Mouse (Mus musculus): ENCODE results near the gene Trim28.

The Trim28 gene

DNA sequence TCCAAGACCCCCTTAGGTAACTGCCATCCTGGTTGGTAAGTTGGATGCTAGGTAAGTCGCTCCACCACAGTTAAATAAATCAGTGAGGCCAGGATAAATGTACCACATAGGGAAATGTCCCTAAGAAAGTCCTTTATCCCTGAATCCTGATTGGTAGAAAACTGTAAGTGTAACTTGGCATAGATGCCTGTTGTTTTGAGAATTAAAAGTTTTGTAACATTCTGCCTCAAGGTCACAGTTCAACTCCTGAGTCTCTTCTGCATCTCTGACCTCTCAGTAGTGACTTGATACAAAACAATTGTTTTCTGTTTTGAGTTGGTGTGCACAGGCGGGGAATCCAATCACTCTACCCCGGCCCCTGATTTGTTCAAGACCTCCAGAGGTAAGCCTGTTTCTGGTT is at the start of gene Trim28:
TSS of gene Trim28 (plus strand) at position 264 of the 400 bp plus-strand sequence.
- no peak for DNase-seq (ENCODE audit: low read depth, low spot score)

DNA sequence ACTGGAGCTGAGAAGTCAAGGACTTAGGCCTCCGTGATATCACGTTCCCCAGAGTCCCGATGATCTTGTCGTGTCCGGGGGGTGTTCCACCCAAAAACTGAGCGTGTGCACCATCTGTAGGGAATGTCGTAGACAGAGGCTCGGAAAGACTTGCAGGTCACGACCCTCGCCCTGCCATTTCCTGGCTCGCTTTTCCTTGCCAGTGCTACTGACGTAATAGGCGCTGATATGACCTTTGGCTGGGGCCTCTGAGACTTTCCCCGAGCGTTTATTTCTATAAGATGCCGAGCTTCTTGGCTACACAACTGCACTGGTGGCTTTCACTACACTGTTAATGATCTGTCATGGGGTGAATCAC is 49.1 kb upstream of the Trim28 start:
- no peak for DNase-seq (ENCODE audit: low read depth, low spot score)

DNA sequence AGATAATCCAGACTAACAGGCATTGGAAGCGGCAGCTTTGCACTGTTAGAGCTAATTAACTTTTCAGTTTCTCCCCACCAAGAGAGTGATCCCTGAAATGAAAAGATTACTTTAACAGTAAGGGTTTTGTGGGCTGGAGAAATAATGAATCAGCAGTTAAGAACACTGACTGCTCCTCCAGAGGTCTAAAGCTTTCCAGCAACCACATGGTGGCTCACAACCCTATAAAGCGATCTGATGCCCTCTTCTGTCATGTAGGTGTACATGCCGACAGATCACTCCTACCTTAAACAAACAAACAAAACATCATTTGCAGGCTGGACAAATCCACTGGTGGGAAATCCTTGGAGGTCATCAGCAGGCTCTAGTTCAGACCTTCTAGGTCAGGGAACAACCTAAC is 44.0 kb upstream of the Trim28 start:
- DNase-seq (ENCODE audit: low read depth, low spot score), result no peak

DNA sequence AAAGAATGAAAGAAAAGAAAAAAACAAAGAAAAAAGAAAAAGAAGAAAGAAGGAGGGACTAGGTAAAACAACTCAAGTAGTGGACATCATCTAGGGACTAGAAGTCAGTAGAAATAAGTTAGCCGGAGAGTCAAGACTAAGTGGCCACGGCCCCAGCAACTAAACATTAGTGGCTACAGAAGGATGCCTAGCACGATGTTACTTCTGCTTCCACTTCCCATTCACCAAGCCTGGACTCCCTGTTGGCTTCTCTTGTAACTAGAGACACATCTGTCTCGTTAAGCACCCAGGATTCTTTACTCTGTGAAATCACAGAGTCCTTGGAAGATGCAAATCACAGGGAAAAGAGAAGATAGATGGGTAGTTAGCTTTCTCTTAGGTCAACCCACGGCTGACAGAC is 41.4 kb upstream of the Trim28 start:
- DNase-seq (ENCODE audit: low read depth, low spot score), result no peak

DNA sequence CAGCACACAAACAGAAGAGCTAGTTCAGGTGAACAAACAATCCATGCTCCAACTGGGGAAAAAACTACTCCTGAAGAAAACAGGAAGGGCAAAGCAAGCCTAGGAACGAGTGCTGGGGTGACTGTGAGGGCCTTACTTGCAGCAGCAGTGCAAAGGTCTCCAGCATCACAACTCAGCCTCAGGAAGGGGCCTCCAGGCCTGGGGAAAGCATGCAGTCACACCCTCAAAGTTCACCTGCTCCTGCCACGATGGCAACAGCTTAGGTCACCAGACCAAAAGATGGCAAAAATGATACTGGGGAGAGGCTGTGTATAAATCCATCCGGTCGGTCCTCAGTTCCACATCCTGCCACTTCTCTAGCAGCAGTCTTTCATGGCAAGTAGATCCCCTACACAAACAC is 40.0 kb upstream of the Trim28 start:
- no peak for DNase-seq (ENCODE audit: low read depth, low spot score)

DNA sequence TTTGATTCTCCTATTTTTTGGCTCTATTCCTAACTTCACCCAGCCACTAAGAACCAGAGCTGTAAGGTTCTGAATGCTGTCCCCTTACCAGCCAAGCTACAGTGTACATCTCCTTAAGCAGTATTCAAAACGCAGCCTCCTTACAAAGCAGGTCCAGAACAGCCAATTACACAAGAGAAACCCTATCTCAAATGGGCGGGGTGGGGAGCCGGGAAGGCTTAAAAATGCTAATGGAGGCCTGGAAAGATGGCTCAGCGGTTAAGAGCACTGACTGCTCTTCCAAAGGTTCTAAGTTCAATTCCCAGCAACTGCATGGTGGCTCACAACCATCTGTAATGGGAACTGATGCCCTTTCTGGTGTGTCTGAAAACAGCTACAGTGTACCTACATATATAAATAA is 39.2 kb upstream of the Trim28 start:
- no peak for DNase-seq (ENCODE audit: low read depth, low spot score)

DNA sequence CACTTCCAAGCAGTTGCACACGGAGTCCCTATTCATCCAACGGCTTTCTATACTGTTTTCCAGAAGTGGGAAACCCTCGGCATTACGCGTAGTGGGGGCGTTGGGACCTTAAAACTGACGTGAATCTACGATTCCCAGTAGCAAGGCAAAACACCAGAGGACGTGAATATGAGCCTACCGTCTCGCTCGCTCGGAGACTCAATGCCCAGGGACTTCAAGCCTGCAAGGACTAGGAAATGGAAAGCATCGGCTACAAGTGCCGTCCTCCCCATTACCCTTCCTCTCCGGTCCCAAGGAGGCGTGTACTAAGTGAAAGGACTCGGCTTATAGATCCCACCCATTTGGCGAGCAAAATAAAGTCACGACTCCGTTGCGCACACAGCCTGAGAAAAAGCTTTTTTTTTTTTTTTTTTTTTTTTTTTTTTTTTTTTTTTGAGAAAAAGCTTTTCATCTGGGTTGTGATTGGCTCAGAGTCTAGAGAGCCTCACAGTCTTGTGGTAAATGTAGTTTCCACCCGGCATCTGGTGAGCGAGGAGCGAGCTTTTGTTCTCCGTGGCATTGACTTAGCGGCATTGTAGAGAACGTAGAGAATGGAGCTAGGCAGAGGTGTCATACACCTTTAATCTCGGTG is 37.3 kb upstream of the Trim28 start:
- DNase-seq (ENCODE audit: low read depth, low spot score), result peak; percentile 55

DNA sequence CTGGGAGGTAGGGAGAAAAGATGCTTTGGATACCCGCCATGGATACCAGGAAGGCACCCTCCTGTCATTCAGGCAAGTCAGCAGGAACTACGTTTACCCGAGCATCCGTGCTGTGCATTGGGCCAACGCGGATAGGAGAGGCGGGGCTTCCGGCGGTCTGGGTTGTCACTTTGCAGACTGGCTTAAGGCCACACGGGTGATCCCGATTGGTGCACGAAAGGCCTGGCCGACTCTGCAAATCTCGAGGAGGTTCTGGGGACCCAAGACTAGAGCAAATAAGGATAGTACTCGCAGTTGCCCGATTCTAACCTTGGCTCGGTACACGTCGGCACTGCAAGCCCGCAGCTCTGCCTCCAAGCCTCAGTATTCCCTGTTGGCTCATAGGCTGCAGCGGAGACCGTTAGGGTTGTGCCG is 33.2 kb upstream of the Trim28 start, which contains the start of gene Zfp324:
TSS of gene Zfp324 (plus strand) at position 161 of the 414 bp plus-strand sequence.
- DNase-seq (ENCODE audit: low read depth, low spot score), result peak; percentile 73

DNA sequence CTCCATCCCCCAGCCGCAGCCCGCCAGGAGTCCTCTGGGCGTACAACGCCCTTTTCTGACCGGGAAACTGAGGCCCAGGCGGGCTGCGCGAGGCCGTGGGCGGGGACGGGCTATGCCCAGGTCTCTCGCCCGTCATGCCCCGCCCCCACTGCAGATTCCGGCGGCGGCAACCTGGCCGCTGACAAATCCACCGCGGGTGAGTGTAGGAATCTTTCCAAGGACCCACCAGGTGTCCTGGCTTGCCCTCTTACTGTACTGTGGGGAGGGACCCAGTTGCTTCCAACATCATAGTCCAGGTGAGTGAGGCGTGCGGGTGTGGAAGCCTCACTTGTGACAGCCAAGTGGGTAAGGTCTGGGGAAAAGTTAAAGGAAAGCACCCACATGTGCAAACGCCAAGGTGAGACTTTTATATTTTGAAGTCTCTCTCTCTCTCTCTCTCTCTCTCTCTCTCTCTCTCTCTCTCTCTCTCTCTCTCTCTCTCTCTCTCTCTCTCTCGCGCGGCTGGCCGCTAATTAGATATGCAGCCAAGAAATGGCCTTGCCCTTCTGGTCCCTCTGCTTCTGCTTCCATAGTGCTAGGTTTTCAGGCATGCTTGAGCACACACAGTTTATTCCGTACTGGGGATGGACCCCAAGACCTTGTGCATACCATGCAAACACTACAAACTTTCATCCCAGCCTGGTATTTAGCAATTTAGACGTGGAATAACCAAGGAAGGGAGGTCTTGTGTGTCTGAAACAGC is 32.6 kb upstream of the Trim28 start:
- DNase-seq (ENCODE audit: low read depth, low spot score), result no peak

DNA sequence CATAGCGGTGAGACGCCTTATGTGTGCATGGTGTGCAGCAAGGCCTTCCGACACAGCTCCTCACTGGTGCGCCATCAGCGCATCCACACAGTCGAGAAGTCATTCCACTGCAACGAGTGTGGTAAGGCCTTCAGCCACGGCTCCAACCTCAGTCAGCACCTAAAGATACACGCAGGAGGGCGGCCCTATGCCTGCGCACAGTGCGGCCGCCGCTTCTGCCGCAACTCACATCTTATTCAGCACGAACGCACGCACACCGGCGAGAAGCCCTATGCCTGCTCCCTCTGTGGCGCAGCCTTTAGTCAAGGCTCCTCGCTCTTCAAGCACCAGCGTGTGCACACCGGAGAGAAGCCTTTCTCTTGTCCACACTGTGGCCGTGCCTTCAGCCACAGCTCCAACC is 28.0 kb upstream of the Trim28 start:
- no peak for DNase-seq (ENCODE audit: low read depth, low spot score)

DNA sequence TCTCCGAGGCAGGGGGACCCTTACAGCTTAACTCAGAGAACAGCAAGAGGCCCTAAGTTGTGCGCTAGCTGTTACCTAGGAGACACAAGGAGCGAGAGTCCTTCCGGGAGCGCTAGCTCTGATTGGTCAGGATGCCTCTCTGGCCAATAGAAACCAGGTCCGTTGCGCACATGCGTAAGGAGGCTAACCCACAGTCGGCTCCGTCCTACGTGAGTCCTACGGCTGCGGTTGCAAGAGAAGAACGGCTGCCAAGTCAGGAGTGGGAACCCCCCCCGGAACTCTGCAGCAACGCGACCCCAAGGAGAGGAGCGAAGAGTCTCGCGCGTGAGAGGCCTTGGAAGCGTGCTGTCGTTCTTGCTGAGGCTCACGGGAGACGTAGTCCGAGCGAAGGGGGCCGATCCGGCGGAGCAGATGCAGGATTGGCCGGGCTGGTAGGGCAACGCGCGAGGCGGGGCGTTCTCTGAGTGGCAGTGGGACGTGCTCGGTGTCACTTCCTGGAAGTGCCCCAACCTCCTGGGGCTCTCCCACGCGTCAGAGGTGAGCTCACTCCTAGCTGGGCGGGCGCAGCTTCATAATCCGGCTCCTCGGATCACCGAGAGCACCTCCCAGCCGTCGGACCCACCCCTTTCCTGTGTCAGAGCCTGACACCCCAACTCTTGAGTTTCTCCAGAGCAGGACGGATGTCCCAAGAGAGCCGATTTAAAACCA is 21.1 kb upstream of the Trim28 start, which contains the start of gene Zfp446:
TSS of gene Zfp446 (plus strand) at position 167 of the 708 bp plus-strand sequence.
- peak; percentile 94 for DNase-seq (ENCODE audit: low read depth, low spot score)

DNA sequence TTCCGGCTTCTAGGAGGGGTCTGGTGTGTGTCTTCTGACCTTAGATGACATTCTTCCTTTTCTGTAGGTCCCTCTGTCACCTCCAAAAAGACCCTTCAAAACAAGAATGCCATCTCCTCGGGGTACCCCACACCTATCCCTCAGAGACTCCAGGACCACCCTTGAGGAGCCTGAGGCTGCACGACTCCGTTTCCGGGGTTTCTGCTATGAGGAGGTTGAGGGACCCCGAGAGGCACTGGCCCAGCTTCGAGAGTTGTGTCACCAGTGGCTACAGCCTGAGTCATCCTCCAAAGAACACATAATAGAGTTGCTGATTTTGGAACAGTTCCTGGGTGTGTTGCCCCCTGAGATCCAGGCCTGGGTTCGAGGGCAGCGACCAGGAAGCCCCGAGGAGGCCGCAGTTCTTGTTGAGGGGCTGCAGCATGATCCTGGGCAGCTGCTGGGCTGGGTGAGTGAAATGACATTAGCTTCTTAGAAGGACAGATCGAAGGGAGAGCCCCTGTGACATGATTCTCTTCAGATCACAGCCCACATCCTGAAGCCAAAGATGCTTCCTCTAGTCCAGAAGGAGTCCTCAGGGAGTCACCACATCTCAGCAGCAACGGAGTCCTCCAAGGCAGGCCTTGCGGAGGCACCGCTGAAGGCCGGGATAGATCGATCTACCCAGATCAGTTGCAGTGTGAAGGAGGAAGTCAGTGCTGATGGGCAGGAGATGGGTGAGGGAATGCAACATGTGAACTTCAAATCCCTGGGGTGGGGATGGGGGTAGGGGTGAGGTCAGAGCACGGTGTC is 19.8 kb upstream of the Trim28 start:
- DNase-seq (ENCODE audit: low read depth, low spot score), result no peak

DNA sequence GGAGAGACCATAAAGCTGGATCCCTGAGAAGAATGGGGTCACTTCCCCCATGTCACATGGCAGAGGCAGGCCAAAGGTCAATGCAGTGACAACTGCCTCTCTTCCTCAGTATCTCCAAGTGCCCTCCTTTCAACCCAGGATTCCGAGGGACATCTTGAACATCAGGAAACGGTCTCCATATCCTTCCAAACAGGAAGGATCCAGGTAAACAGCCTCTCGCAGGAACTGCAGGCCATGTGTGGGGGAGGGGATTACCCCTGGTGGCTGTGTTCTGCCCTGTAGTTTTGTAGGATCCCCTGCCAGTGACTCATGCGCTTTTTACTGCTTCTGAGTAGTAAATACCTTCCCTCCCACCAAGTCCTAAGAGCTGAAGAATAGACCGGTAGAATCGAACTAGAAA is 19.1 kb upstream of the Trim28 start:
- no peak for DNase-seq (ENCODE audit: low read depth, low spot score)

DNA sequence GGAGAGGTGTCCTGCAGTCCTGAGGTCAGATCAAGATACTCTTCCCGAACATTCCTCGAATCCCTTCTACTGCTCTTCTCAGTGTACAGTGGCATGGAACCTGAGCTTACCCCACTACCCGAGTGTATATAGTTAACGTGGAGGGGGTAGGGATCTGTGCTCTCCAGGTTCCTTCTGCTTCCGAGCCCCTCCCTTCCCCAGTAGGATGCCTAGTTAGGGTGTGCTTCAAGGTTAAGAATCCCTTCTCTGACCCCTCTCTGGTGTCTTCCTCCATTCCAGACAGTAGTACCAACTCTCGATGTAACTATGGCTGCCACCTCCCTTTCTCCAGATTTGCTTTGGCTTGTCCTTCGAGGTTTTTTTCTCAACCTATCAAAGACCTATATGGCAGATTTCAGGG is 18.6 kb upstream of the Trim28 start:
- no peak for DNase-seq (ENCODE audit: low read depth, low spot score)

DNA sequence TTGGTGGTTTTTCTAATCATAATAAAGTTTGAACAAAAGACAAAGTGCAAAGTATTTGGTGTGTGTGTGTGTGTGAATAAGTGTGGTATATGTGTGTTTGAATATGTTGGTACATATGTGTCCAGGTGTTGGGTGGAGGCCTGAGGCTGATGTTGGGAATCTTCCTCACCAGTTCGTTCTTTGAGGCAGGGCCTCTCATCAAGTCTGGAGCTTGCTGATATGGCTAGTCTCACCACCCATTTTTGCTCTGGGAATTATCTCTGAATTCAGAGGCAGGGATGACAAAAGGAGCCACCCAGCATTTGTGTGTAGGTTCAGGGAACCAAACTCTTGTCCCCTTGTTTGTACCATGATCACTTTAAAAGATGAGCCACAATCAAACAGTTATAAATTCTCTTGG is 13.2 kb upstream of the Trim28 start:
- DNase-seq (ENCODE audit: low read depth, low spot score), result no peak

DNA sequence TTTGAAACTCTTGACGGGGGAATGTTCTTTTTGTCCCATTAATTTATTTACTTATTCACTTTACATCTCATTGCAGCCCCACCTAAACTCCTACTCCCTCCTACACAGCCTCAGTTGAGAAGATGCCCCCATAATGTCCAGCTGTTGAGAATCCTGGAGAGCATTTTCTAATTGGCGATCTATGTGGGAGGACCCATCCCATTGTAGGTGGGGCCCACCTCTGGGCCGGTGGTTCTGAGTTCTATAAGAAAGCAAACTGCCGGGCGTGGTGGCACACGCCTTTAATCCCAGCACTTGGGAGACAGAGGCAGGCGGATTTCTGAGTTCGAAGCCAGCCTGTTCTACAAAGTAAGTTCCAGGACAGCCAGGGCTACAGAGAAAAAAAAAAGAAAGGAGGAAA is 12.0 kb upstream of the Trim28 start:
- no peak for DNase-seq (ENCODE audit: low read depth, low spot score)

DNA sequence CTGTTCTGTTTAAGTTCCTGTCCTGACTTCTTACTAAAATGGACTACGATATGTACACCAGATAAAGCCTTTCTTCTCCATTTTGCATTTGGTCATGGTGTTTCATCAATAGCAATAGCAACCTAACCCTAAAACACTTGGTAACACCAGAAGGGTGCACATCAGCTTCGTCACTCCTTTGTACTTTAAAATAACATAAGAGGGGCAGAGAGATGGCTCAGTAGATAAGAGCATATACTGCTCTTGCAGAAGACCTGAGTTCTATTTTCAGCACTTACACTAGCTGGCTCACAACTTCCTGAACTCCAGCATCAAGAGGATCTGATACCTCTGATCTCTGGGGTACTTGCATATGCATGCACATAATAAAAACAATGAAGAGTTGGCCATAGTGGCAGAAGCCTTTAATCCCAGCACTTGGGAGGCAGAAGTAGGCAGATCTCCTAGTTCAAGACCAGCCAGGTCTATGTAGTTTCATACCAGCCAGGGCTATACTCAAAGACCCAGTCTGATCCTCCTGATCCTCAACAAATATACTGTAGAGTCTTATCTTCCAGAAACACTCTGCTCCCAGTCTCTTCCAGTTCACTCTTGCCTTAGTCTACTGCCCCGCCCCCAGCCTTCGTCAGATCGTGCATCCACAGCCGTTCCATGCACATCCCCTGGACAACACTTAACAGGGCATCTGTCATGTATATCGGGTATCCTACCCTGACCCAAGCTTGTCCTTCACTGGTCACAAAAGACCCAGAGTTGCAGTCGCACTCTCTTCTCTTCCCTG is 11.3 kb upstream of the Trim28 start:
- no peak for DNase-seq (ENCODE audit: low read depth, low spot score)

DNA sequence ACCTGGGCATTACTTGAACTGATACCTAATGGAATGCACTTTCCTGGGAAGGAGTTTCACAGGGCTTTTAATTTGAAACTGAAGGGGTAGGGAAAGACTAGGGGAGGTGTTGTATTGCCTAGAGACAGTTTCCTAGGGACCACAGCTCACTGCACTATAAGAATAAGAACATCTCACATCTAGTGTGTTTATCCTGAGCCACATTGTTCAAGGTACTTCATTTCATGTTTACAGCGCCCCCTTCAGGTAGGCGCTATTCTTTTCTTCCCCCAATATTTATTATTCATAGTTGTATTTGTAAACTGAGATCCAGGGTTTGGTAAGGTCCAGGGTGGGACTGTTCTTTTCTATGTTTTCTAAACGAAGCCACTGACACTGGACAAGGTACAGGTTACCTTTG is 6.7 kb upstream of the Trim28 start:
- DNase-seq (ENCODE audit: low read depth, low spot score), result no peak

DNA sequence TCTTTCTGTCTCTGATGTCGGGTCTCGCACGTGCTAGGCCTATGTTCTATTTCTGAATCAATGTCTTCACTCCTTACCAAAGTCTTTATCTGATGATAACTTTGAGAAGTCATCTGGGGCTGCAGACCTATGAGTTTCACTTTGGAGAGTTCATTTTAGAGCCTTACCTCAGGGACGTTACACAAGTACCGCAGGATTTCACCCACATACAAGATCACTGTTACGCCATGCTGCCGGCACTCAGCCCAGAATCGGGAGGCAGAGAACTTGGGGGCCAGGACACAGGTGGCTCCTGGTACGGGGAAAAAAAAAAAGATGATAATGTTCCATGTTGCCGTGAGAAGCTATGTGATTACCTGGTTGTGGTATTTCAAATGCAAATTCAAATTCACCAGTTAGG is 5.8 kb upstream of the Trim28 start:
- no peak for DNase-seq (ENCODE audit: low read depth, low spot score)

DNA sequence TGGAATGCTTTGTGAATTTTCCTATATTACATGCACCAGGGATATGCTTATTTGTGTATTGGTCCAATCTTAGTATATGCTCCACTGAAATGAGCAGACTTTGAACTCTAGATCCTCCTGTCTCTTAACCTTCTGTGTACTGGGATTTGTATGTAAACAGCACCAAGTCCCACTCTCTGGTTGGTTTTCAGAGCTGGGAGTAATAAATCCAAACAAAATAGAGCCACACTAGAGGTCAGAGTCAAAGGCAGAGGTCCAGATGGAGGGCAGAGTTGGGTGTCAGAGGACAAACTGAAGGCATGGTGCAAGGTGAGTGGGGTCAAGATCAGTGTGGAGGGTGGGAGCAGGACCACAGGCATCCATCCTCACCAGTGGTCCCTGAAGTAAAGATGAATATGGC is 3.1 kb upstream of the Trim28 start:
- no peak for DNase-seq (ENCODE audit: low read depth, low spot score)

DNA sequence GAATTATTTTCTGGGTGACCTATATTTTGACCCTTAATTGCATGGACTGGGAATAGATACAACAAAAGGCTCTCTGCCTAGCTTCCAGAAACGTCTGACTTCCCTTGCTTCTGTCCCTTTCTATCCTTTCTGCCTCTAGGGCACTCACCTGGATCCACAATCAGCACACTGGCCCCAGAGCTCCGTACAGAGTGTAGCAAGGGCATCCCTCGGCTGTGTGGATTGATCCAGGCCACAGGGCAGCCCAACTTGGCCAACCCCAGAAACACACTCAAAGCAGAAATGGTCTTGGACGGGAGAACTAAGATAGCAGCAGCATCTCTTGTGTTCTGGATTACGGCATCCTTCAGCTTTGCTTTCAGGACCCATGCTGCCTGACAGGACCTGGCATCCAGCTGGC is 1.7 kb upstream of the Trim28 start:
- DNase-seq (ENCODE audit: low read depth, low spot score), result no peak
